Mouse (Mus musculus): ENCODE data around the gene Bmp7.

Bmp7 gene

GRCm38 (mm10) chr2:172909463-172909862 lies 30.7 kb downstream of the Bmp7 start:
- DNase-seq (ENCODE audit: low spot score in 2 of 2): no peak

- DNase-seq (ENCODE audit: low spot score in 2 of 2): no peak
These were observed 34.0 kb downstream of the Bmp7 start for GRCm38 (mm10) chr2:172906146-172906545.

GRCm38 (mm10) chr2:172905057-172905456 lies 35.1 kb downstream of the Bmp7 start:
- DNase-seq (ENCODE audit: low spot score in 2 of 2): no peak

- no peak for DNase-seq (ENCODE audit: low spot score in 2 of 2)
These were observed 35.5 kb downstream of the Bmp7 start for GRCm38 (mm10) chr2:172904614-172905013.

- DNase-seq (ENCODE audit: low spot score in 2 of 2): no peak
These were observed 36.6 kb downstream of the Bmp7 start for GRCm38 (mm10) chr2:172903523-172903922.

- no peak for DNase-seq (ENCODE audit: low spot score in 2 of 2)
These were observed 39.0 kb downstream of the Bmp7 start for GRCm38 (mm10) chr2:172900954-172901701.

- DNase-seq (ENCODE audit: low spot score in 2 of 2): no peak
These were observed 50.2 kb downstream of the Bmp7 start for GRCm38 (mm10) chr2:172889756-172890443.

- DNase-seq (ENCODE audit: low spot score in 2 of 2): no peak
These were observed 50.9 kb downstream of the Bmp7 start for GRCm38 (mm10) chr2:172889222-172889621.

GRCm38 (mm10) chr2:172888147-172888546 lies 52.0 kb downstream of the Bmp7 start:
- no peak for DNase-seq (ENCODE audit: low spot score in 2 of 2)

- DNase-seq (ENCODE audit: low spot score in 2 of 2): no peak
These were observed 54.3 kb downstream of the Bmp7 start for GRCm38 (mm10) chr2:172885861-172886260.

GRCm38 (mm10) chr2:172884584-172884983 lies 55.5 kb downstream of the Bmp7 start:
- no peak for DNase-seq (ENCODE audit: low spot score in 2 of 2)

- no peak for DNase-seq (ENCODE audit: low spot score in 2 of 2)
These were observed 64.9 kb downstream of the Bmp7 start for GRCm38 (mm10) chr2:172875201-172875600.

GRCm38 (mm10) chr2:172866356-172866755 lies 73.8 kb downstream of the Bmp7 start:
- no peak for DNase-seq (ENCODE audit: low spot score in 2 of 2)

GRCm38 (mm10) chr2:172865165-172865564 lies 75.0 kb downstream of the Bmp7 start:
- DNase-seq (ENCODE audit: low spot score in 2 of 2): no peak

- no peak for DNase-seq (ENCODE audit: low spot score in 2 of 2)
These were observed 75.6 kb downstream of the Bmp7 start for GRCm38 (mm10) chr2:172864566-172864965.

GRCm38 (mm10) chr2:172863469-172863856 lies 76.7 kb downstream of the Bmp7 start:
- no peak for DNase-seq (ENCODE audit: low spot score in 2 of 2)

GRCm38 (mm10) chr2:172862850-172863468 lies 77.2 kb downstream of the Bmp7 start:
- no peak for DNase-seq (ENCODE audit: low spot score in 2 of 2)

- no peak for DNase-seq (ENCODE audit: low spot score in 2 of 2)
These were observed 77.7 kb downstream of the Bmp7 start for GRCm38 (mm10) chr2:172862424-172862823.

GRCm38 (mm10) chr2:172861590-172861989 lies 78.5 kb downstream of the Bmp7 start:
- DNase-seq (ENCODE audit: low spot score in 2 of 2): no peak

- no peak for DNase-seq (ENCODE audit: low spot score in 2 of 2)
These were observed 79.5 kb downstream of the Bmp7 start for GRCm38 (mm10) chr2:172860593-172860992.

- no peak for DNase-seq (ENCODE audit: low spot score in 2 of 2)
These were observed 80.0 kb downstream of the Bmp7 start for GRCm38 (mm10) chr2:172860104-172860503.

GRCm38 (mm10) chr2:172857048-172857447 lies 83.1 kb downstream of the Bmp7 start:
- no peak for DNase-seq (ENCODE audit: low spot score in 2 of 2)

GRCm38 (mm10) chr2:172856549-172856948 lies 83.6 kb downstream of the Bmp7 start:
- DNase-seq (ENCODE audit: low spot score in 2 of 2): no peak
